Mouse (Mus musculus) embryonic facial prominence, embryonic 11.5 days (tissue): ENCODE data around the gene Sema5b. TPM values are rescaled to one million over a fixed set of nuclear protein-coding genes. Genes with fewer than 3 reads are reported as not detected.

Experiments used
- polyA plus RNA-seq: library from polyadenylated mRNA; unstranded; fragments of >200 nt; fragmentation: Nextera tagmentation; extraction: Ambion mirVana; gene quantifications from 2 replicates; pipeline ENCODE4 v1.2.1, GENCODE M21; 2014

The Sema5b gene
- polyA plus RNA-seq, 1 experiment from 2014 or later = 2.9 TPM

Other genes with a start within 250 kb of the Sema5b start
- gene Sec22a, start 177.2 kb upstream of the Sema5b start, polyA plus RNA-seq = 34.2 and 36.8 TPM in 2 replicates
- 11.6 and 12.2 TPM in 2 replicates for gene Pdia5, start 50.3 kb upstream of the Sema5b start, polyA plus RNA-seq
- gene Dirc2, start 228.2 kb downstream of the Sema5b start, polyA plus RNA-seq = 16.4 and 16.7 TPM in 2 replicates
- gene Hspbap1, start 229.2 kb downstream of the Sema5b start, polyA plus RNA-seq = 26.9 and 27.4 TPM in 2 replicates